Mouse (Mus musculus) kidney, postnatal 0 days (tissue): ENCODE measurements around the gene Ftsj3. TPM values are rescaled to one million over a fixed set of nuclear protein-coding genes. Genes with fewer than 3 reads are reported as not detected.

ENCODE experiments used
- ATAC-seq: fragments of 200-750 bp; cut with Nextera tagmentation; replicated peaks from 2 replicates; pipeline ENCODE4 v1.8.0; 2017; ENCODE audit warnings: low read depth, moderate number of reproducible peaks, moderate TSS enrichment, moderate library complexity; ENCODE audit not compliant: low FRiP score
- DNase-seq: peaks from one replicate; pipeline ENCODE4 v3.0.0-alpha.2; 2016; ENCODE audit warnings: low spot score
- H3K27ac ChIP-seq: fragments of 300-500 bp; sonication (generic); 2 replicates; pipeline ENCODE4 v1.5.1; 2014; ENCODE audit warnings: mild to moderate bottlenecking
- H3K27me3 ChIP-seq: fragments of 300-500 bp; sonication (generic); 2 replicates; pipeline ENCODE4 v1.6.1; 2014; ENCODE audit warnings: low read length, mixed read lengths; ENCODE audit not compliant: insufficient read depth
- H3K36me3 ChIP-seq: fragments of 300-500 bp; sonication (generic); 2 replicates; pipeline ENCODE4 v1.6.1; 2014; ENCODE audit warnings: low read length, mixed read lengths; ENCODE audit not compliant: insufficient read depth
- H3K4me1 ChIP-seq: fragments of 300-500 bp; sonication (generic); replicated peaks from 2 replicates; pipeline ENCODE4 v1.6.1; 2014; ENCODE audit warnings: antibody characterized with exemption, low read length, mixed read lengths; ENCODE audit not compliant: insufficient read depth
- H3K4me2 ChIP-seq: fragments of 300-500 bp; sonication (generic); 2 replicates; pipeline ENCODE4 v1.6.1; 2014; ENCODE audit warnings: mild to moderate bottlenecking, low read length, moderate library complexity, mixed read lengths
- H3K4me3 ChIP-seq: fragments of 300-500 bp; sonication (generic); replicated peaks from 2 replicates; pipeline ENCODE4 v1.5.1; 2014; ENCODE audit warnings: low read depth, low read length
- H3K9ac ChIP-seq: fragments of 300-500 bp; sonication (generic); 2 replicates; pipeline ENCODE4 v1.6.1; 2014; ENCODE audit warnings: low read depth, low read length
- H3K9me3 ChIP-seq: fragments of 300-500 bp; sonication (generic); replicated peaks from 2 replicates; pipeline ENCODE4 v1.6.1; 2016; ENCODE audit warnings: low read length, inconsistent platforms, mixed read lengths
- CTCF ChIP-seq: IDR thresholded peaks from 2 replicates; pipeline ENCODE4 v1.5.1; 2016; ENCODE audit warnings: antibody characterized with exemption, low read depth, mild to moderate bottlenecking, moderate library complexity
- WGBS: fragments of 180-500 bp; shearing (Covaris S2); extraction: QIAGEN DNeasy Blood & Tissue Kit; methylation state at CpG from one replicate; pipeline ENCODE4 v1.1.7; 2014; 5-methylcytosine and 5-hydroxymethylcytosine counted together
- polyA plus RNA-seq: library from polyadenylated mRNA; unstranded; fragments of >200 nt; fragmentation: Nextera tagmentation; extraction: Ambion mirVana; gene quantifications from 2 replicates; pipeline ENCODE4 v1.2.1, GENCODE M21; 2015

Gene Ftsj3
- polyA plus RNA-seq, 1 experiment from 2014 or later: 40.6 TPM

- Histone ChIP-seq H3K4me3 (no peak overlapping the region), H3K27me3 (no peaks in the 10 kb centered on the region), H3K4me1 (peaks cover 22% of the 10 kb centered on the region), H3K4me2 (no peak overlapping the region), H3K36me3 (peaks cover 68% of the 10 kb centered on the region), H3K9ac (no peak overlapping the region), H3K27ac (no peak overlapping the region), H3K9me3 (no peaks in the 10 kb centered on the region)
- ATAC-seq (no peak), DNase-seq (no peak)
- 86% methylated on average over 4 of the region's 4 CpGs for WGBS
- TF ChIP-seq CTCF: no peak
These were observed 9.7 kb upstream of the Ftsj3 start for GRCm38 (mm10) chr11:106265570-106265969.

GRCm38 (mm10) chr11:106264988-106265387, 9.1 kb upstream of the Ftsj3 start:
- H3K4me3 ChIP-seq: no peak overlapping the region
- TF ChIP-seq CTCF: no peak
- H3K9ac ChIP-seq: no peak overlapping the region
- H3K36me3 ChIP-seq: peaks cover 69% of the 10 kb centered on the region
- DNase-seq: no peak
- no peaks in the 10 kb centered on the region for H3K9me3 ChIP-seq
- no peak overlapping the region for H3K4me2 ChIP-seq
- H3K4me1 ChIP-seq: peaks cover 17% of the 10 kb centered on the region
- no peak overlapping the region for H3K27ac ChIP-seq
- H3K27me3 ChIP-seq: no peaks in the 10 kb centered on the region
- WGBS: 87% methylated on average over 15 of the region's 15 CpGs
- ATAC-seq: no peak

- no peak for DNase-seq
- WGBS: 88% methylated on average over 9 of the region's 9 CpGs
- ATAC-seq: no peak
- no peak overlapping the region for H3K4me2 ChIP-seq
- H3K9ac ChIP-seq: no peak overlapping the region
- peaks cover 69% of the 10 kb centered on the region for H3K36me3 ChIP-seq
- no peaks in the 10 kb centered on the region for H3K27me3 ChIP-seq
- H3K27ac ChIP-seq: no peak overlapping the region
- H3K9me3 ChIP-seq: no peaks in the 10 kb centered on the region
- TF ChIP-seq CTCF: no peak
- no peak overlapping the region for H3K4me3 ChIP-seq
- peaks cover 10% of the 10 kb centered on the region for H3K4me1 ChIP-seq
These were observed 8.1 kb upstream of the Ftsj3 start for GRCm38 (mm10) chr11:106263963-106264362.

GRCm38 (mm10) chr11:106260826-106261450, 5.1 kb upstream of the Ftsj3 start:
- DNase-seq (no peak), ATAC-seq (no peak)
- peaks cover 8% of the 10 kb centered on the region; the same call in 1 of the 2 replicates for H3K4me1 ChIP-seq

GRCm38 (mm10) chr11:106256775-106257174, 896 bp upstream of the Ftsj3 start:
- H3K27ac ChIP-seq: peak overlapping the region; percentile 83; the same call in 1 of the 2 replicates
- TF ChIP-seq CTCF: no peak
- ATAC-seq (no peak), DNase-seq (no peak)
- H3K4me2 ChIP-seq: peak overlapping the region; percentile 92
- H3K9me3 ChIP-seq: no peaks in the 10 kb centered on the region
- no peaks in the 10 kb centered on the region for H3K27me3 ChIP-seq
- peaks cover 21% of the 10 kb centered on the region for H3K36me3 ChIP-seq
- peak overlapping the region; percentile 77 for H3K4me3 ChIP-seq
- H3K9ac ChIP-seq: peak overlapping the region; percentile 79
- peaks cover 8% of the 10 kb centered on the region; the same call in 1 of the 2 replicates for H3K4me1 ChIP-seq
- WGBS: 66% methylated on average over 5 of the region's 5 CpGs

More at GRCm38 (mm10) chr11:106260826-106261450, 5.1 kb upstream of the Ftsj3 start:
- Histone ChIP-seq H3K36me3 (peaks cover 52% of the 10 kb centered on the region), H3K4me2 (no peak overlapping the region), H3K9me3 (no peaks in the 10 kb centered on the region), H3K27me3 (no peaks in the 10 kb centered on the region), H3K9ac (no peak overlapping the region), H3K27ac (no peak overlapping the region), H3K4me3 (no peak overlapping the region)
- WGBS: 57% methylated on average over 14 of the region's 14 CpGs
- TF ChIP-seq CTCF: no peak

GRCm38 (mm10) chr11:106255174-106255573, 705 bp downstream of the Ftsj3 start:
- no peak for TF ChIP-seq CTCF
- peak overlapping the region; percentile 79 for H3K9ac ChIP-seq
- peak overlapping the region; percentile 77 for H3K4me3 ChIP-seq
- 2% methylated on average over 22 of the region's 22 CpGs for WGBS
- DNase-seq (no peak), ATAC-seq (no peak)
- peaks cover 17% of the 10 kb centered on the region for H3K36me3 ChIP-seq
- H3K27ac ChIP-seq: peak overlapping the region; percentile 83; the same call in 1 of the 2 replicates
- peak overlapping the region; percentile 92 for H3K4me2 ChIP-seq
- H3K27me3 ChIP-seq: no peaks in the 10 kb centered on the region
- H3K4me1 ChIP-seq: peaks cover 8% of the 10 kb centered on the region; the same call in 1 of the 2 replicates
- no peaks in the 10 kb centered on the region for H3K9me3 ChIP-seq
